Mouse (Mus musculus) testis, postnatal 10 days (tissue): ENCODE data around the gene Gm21988.

Source experiments
- DNase-seq: peaks from one replicate; pipeline ENCODE4 v3.0.0; 2021; ENCODE audit warnings: low spot score

The Gm21988 gene

GRCm38 (mm10) chr11:70236717-70237116 is 2.9 kb downstream of the Gm21988 start:
- DNase-seq = no peak

- no peak for DNase-seq
Observed at GRCm38 (mm10) chr11:70235254-70235900, 4.3 kb downstream of the Gm21988 start.

GRCm38 (mm10) chr11:70234497-70234896 is 5.1 kb downstream of the Gm21988 start:
- DNase-seq = no peak

- DNase-seq = no peak
Observed at GRCm38 (mm10) chr11:70234037-70234436, 5.6 kb downstream of the Gm21988 start.

GRCm38 (mm10) chr11:70233016-70233415 is 6.6 kb downstream of the Gm21988 start:
- no peak for DNase-seq

GRCm38 (mm10) chr11:70232546-70232945 is 7.1 kb downstream of the Gm21988 start:
- DNase-seq = peak; percentile 76

GRCm38 (mm10) chr11:70230239-70230727 is 9.3 kb downstream of the Gm21988 start:
- DNase-seq = peak; percentile 94

GRCm38 (mm10) chr11:70229260-70230010 is 10.2 kb downstream of the Gm21988 start, which contains the start of gene Bcl6b:
TSS of gene Bcl6b (minus strand) at chr11:70229798.
- DNase-seq = no peak

- peak; percentile 84 for DNase-seq
Observed at GRCm38 (mm10) chr11:70228828-70229227, 10.8 kb downstream of the Gm21988 start.

- DNase-seq = no peak
Observed at GRCm38 (mm10) chr11:70227661-70228245, 11.9 kb downstream of the Gm21988 start.

- DNase-seq = no peak
Observed at GRCm38 (mm10) chr11:70227126-70227525, 12.5 kb downstream of the Gm21988 start.

GRCm38 (mm10) chr11:70226602-70226890 is 13.1 kb downstream of the Gm21988 start:
- no peak for DNase-seq

GRCm38 (mm10) chr11:70225798-70226601 is 13.6 kb downstream of the Gm21988 start:
- DNase-seq = no peak

GRCm38 (mm10) chr11:70223724-70224123 is 15.9 kb downstream of the Gm21988 start:
- no peak for DNase-seq

GRCm38 (mm10) chr11:70221603-70222500 is 17.8 kb downstream of the Gm21988 start:
- no peak for DNase-seq

GRCm38 (mm10) chr11:70220731-70221602 is 18.7 kb downstream of the Gm21988 start, which contains the start of gene Slc16a13:
TSS of gene Slc16a13 (minus strand) at chr11:70221064.
- DNase-seq = peak; percentile 93

- no peak for DNase-seq
Observed at GRCm38 (mm10) chr11:70220323-70220722, 19.3 kb downstream of the Gm21988 start.

GRCm38 (mm10) chr11:70219873-70220272 is 19.8 kb downstream of the Gm21988 start:
- no peak for DNase-seq

- no peak for DNase-seq
Observed at GRCm38 (mm10) chr11:70218741-70219470, 20.7 kb downstream of the Gm21988 start.
